Mouse (Mus musculus) Patski (cell line): ENCODE measurements around the gene Actr5. TPM values are rescaled to one million over a fixed set of nuclear protein-coding genes. Genes with fewer than 3 reads are reported as not detected.

ENCODE experiments used
- ATAC-seq: fragments of 100-300 bp; one replicate; pipeline ENCODE4 v1.8.0; 2021
- CTCF ChIA-PET: fragments of 350-600 bp; sonication (Branson Sonifier 250); formaldehyde crosslinking; loops from one replicate; lab custom pipeline; 2022; ENCODE audit warnings: inconsistent platforms; lab: Charles Lee
- POLR2A ChIA-PET: fragments of 350-600 bp; sonication (Branson Sonifier 250); formaldehyde crosslinking; loops from one replicate; lab custom pipeline; 2022; ENCODE audit warnings: antibody characterized with exemption, inconsistent platforms; lab: Charles Lee
- DNase-seq: peaks from one replicate; pipeline ENCODE4 v3.0.0-alpha.2; 2011; ENCODE audit warnings: low read depth, low spot score
- H3K27me3 ChIP-seq: fragments of 371-371 bp; one replicate; pipeline ENCODE4 v1.5.1; 2021
- CTCF ChIP-seq: fragments of 100-300 bp; IDR thresholded peaks from one replicate; pipeline ENCODE4 v1.5.1; 2021
- in situ Hi-C: fragments of 300-500 bp; cut with MboI; formaldehyde crosslinking; loops from 3 replicates; pipeline ENCODE4 v1.11.1; 2018; ENCODE audit warnings: low pct_unique_long_range_greater_than_20kb, mixed read lengths
- polyA plus RNA-seq: library from polyadenylated mRNA; unstranded; gene quantifications from one replicate; pipeline ENCODE4 v1.2.3, GENCODE M21; 2021

Actr5 gene
- polyA plus RNA-seq, 1 experiment from 2014 or later, result 11.5 TPM

- ATAC-seq, result no peak
- in situ Hi-C loops, result no loop called here
- peaks cover 57% of the 10 kb centered on the region for H3K27me3 ChIP-seq
- ChIA-PET CTCF (no interaction called here), POLR2A (no interaction called here)
- no peak for TF ChIP-seq CTCF
- no peak for DNase-seq
Observed at GRCm38 (mm10) chr2:158601326-158601725, 23.4 kb upstream of the Actr5 start.

GRCm38 (mm10) chr2:158602663-158603062 lies 22.0 kb upstream of the Actr5 start:
- ChIA-PET POLR2A (no interaction called here), CTCF (interaction anchor here (1.2 kb wide), 1 partner anchor 52 kb away, joined by 3 read pairs; no protein-coding TSS in a partner anchor)
- DNase-seq (no peak), ATAC-seq (no peak)
- H3K27me3 ChIP-seq, result peaks cover 49% of the 10 kb centered on the region
- in situ Hi-C loops, result no loop called here
- no peak for TF ChIP-seq CTCF

DNA sequence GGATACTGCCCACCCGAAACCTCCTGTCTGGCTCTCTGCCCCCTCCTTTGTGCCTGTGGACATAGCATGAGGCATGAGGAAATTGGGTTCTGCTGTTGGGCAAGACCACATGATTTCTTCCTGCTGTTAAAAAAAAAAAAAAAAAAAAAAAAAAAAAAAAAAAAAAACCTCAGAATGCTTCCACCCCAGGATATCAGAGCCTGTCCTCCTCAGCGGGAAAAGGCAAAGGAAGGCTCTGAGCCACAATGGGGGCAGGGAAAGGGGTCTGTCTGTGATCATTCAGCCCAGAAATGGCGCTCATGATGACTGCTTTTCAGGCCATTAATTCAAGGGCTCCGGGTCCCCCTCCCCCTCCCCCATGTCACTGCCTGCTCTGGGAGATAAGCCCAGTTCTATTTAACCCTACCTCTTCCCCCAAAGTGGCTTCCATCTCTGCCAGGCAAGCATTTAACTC lies 18.1 kb upstream of the Actr5 start:
- TF ChIP-seq CTCF, result no peak
- H3K27me3 ChIP-seq, result peaks cover 50% of the 10 kb centered on the region
- CTCF ChIA-PET, result no interaction called here
- in situ Hi-C loops, result no loop called here
- POLR2A ChIA-PET, result no interaction called here
- ATAC-seq (no peak), DNase-seq (no peak)

DNA sequence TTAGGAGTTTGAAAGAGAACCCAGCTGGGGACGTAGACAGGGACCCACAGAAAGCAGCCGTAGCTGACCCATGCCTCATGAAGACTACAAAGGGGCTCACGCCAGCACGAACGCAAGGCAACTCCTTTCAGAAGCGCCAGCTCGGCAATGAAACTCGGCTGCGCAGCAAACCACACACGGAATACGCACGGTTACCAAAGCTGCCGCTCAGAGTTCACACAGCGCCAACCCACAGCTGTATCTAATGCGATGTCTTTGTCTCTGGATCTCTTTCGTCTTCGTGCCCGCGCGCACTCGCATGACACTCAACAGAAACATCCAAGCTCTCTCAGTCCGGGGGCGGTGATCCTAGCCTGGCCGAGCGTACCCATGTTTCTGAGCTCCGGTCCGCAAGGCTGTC lies 15.0 kb upstream of the Actr5 start:
- in situ Hi-C loops, result no loop called here
- POLR2A ChIA-PET, result no interaction called here
- DNase-seq, result no peak
- TF ChIP-seq CTCF, result no peak
- CTCF ChIA-PET, result interaction anchor here (0.7 kb wide), 1 partner anchor 32 kb away, joined by 3 read pairs; no protein-coding TSS in a partner anchor
- peaks cover 54% of the 10 kb centered on the region for H3K27me3 ChIP-seq
- ATAC-seq, result no peak

DNA sequence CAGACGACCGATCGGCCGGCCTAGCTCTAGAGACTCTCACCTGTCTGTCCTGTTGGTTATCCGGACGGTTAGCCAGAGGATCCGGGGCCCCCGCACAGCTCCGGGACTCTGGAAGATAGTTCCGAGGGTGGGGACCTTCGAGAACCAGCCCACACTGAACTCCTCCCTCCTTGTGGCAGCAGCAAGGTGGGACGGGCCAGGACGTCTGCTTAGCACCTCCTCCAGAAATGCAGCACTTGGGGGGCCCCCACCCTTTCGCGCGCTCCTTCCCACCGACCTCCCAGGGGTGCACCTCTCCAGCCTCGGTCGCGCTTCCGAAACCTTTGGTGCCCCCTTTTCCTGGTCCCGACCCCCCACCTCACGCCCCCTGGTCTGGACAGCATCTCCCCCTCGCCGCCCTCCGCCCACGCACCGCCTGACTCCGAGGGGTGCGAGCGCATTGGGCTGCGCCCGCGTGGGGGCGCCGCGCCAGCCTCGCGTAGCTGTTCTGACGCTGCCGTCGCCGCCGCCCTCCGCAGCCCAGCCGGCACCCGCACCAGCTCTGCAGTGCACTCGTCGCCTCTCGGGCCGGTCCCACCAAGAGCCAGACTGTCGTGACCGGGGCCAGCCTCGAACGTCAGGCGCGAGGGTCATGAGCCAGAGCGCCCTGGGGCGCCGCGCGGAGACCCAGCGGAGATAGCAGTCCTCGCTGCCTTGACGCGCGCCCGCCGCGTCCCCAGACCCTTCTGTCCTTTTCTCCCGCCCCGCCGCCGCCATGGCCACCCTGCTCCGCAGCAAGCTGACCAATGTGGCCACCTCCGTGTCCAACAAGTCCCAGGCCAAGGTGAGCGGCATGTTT lies 14.0 kb upstream of the Actr5 start, which contains the start of gene Slc32a1:
Gene Slc32a1 (plus strand): TSS at position 280 of the 838 bp plus-strand sequence.
- no peak for ATAC-seq
- DNase-seq, result no peak
- in situ Hi-C loops, result no loop called here
- CTCF ChIA-PET, result interaction anchor here (0.7 kb wide), 1 partner anchor 31 kb away, joined by 3 read pairs; no protein-coding TSS in a partner anchor
- peaks cover 59% of the 10 kb centered on the region for H3K27me3 ChIP-seq
- no peak for TF ChIP-seq CTCF
- POLR2A ChIA-PET, result no interaction called here

DNA sequence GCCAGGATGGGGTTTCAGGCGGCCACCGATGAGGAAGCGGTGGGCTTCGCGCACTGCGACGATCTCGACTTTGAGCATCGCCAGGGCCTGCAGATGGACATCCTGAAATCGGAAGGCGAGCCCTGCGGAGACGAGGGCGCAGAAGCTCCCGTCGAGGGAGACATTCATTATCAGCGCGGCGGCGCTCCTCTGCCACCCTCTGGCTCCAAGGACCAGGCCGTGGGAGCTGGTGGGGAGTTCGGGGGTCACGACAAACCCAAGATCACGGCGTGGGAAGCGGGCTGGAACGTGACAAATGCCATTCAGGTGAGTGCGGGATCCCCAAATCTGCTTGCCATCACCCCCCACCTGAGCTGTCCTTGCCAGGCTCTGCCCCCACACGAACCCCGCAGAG lies 13.4 kb upstream of the Actr5 start:
- DNase-seq (no peak), ATAC-seq (no peak)
- no peak for TF ChIP-seq CTCF
- in situ Hi-C loops, result no loop called here
- CTCF ChIA-PET, result no interaction called here
- POLR2A ChIA-PET, result no interaction called here
- H3K27me3 ChIP-seq, result peaks cover 64% of the 10 kb centered on the region

- no peak for DNase-seq
- CTCF ChIA-PET, result no interaction called here
- ATAC-seq, result no peak
- TF ChIP-seq CTCF, result no peak
- in situ Hi-C loops, result no loop called here
- peaks cover 68% of the 10 kb centered on the region for H3K27me3 ChIP-seq
- POLR2A ChIA-PET, result no interaction called here
Observed at GRCm38 (mm10) chr2:158611726-158612670, 12.7 kb upstream of the Actr5 start.

GRCm38 (mm10) chr2:158612671-158613250 lies 11.9 kb upstream of the Actr5 start:
- ChIA-PET POLR2A (no interaction called here), CTCF (no interaction called here)
- no peak for DNase-seq
- no peak for TF ChIP-seq CTCF
- H3K27me3 ChIP-seq, result peaks cover 67% of the 10 kb centered on the region
- no peak for ATAC-seq
- in situ Hi-C loops, result no loop called here

GRCm38 (mm10) chr2:158613541-158614417 lies 10.9 kb upstream of the Actr5 start:
- CTCF ChIA-PET, result no interaction called here
- TF ChIP-seq CTCF, result no peak
- POLR2A ChIA-PET, result no interaction called here
- H3K27me3 ChIP-seq, result peaks cover 68% of the 10 kb centered on the region
- ATAC-seq (no peak), DNase-seq (no peak)
- in situ Hi-C loops, result no loop called here
